Mouse (Mus musculus) forebrain, embryonic 16.5 days (tissue): ENCODE results near the gene Scn4b. TPM values are rescaled to one million over a fixed set of nuclear protein-coding genes. Genes with fewer than 3 reads are reported as not detected.

Experiments used
- ATAC-seq: fragments of 200-750 bp; cut with Nextera tagmentation; 2 replicates; pipeline ENCODE4 v1.8.0; 2017; ENCODE audit warnings: mild to moderate bottlenecking, moderate library complexity
- H3K27ac ChIP-seq: fragments of 300-500 bp; sonication (generic); 2 replicates; pipeline ENCODE4 v1.5.1; 2014; ENCODE audit warnings: low read length, control low read depth
- H3K27me3 ChIP-seq: fragments of 300-500 bp; sonication (generic); replicated peaks from 2 replicates; pipeline ENCODE4 v1.6.1; 2014; ENCODE audit warnings: low read length; ENCODE audit not compliant: control insufficient read depth, insufficient read depth
- H3K36me3 ChIP-seq: fragments of 300-500 bp; sonication (generic); 2 replicates; pipeline ENCODE4 v1.6.1; 2014; ENCODE audit not compliant: control insufficient read depth, insufficient read depth
- H3K4me1 ChIP-seq: fragments of 300-500 bp; sonication (generic); replicated peaks from 2 replicates; pipeline ENCODE4 v1.6.1; 2014; ENCODE audit warnings: low read length; ENCODE audit not compliant: control insufficient read depth, insufficient read depth
- H3K4me2 ChIP-seq: fragments of 300-500 bp; sonication (generic); 2 replicates; pipeline ENCODE4 v1.6.1; 2014; ENCODE audit warnings: mild to moderate bottlenecking, low read length, control low read depth
- H3K4me3 ChIP-seq: fragments of 300-500 bp; sonication (generic); replicated peaks from 2 replicates; pipeline ENCODE4 v1.5.1; 2014; ENCODE audit warnings: mild to moderate bottlenecking, low read length, control low read depth
- H3K9ac ChIP-seq: fragments of 300-500 bp; sonication (generic); replicated peaks from 2 replicates; pipeline ENCODE4 v1.6.1; 2014; ENCODE audit warnings: low read depth, low read length, control low read depth
- H3K9me3 ChIP-seq: fragments of 300-500 bp; sonication (generic); 2 replicates; pipeline ENCODE4 v1.6.1; 2016; ENCODE audit warnings: low read length; ENCODE audit not compliant: control insufficient read depth
- WGBS: fragments of 180-500 bp; shearing (Covaris S2); extraction: QIAGEN DNeasy Blood & Tissue Kit; methylation state at CpG from one replicate; pipeline ENCODE4 v1.1.7; 2014; 5-methylcytosine and 5-hydroxymethylcytosine counted together
- polyA plus RNA-seq: library from polyadenylated mRNA; unstranded; fragments of >200 nt; fragmentation: Nextera tagmentation; extraction: Ambion mirVana; gene quantifications from 2 replicates; pipeline ENCODE4 v1.2.1, GENCODE M21; 2015

Gene Scn4b
- polyA plus RNA-seq, 1 experiment from 2014 or later: 0.24 TPM

DNA sequence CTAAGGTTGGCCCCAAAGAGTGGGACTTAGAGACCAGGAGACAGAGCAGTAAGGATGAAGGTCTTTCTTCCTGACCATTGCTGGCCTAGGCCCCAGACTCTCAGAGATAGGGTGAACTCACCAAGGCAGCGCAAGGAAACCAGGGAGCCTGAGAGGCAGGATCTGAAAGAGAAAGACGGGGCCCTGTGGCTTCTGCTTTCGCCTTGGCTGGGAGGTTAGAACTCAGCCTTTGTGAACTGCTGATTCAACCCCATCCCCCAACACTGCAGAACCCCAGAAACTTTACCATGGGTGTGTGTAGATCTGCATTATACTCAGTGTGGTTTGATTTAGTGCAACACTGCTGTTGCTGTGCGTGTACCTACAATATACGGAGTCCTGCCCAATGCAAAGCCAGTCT lies 41.1 kb downstream of the Scn4b start:
- no peak overlapping the region for H3K9ac ChIP-seq
- no peak overlapping the region for H3K4me3 ChIP-seq
- H3K27ac ChIP-seq: no peak overlapping the region
- ATAC-seq: no peak
- H3K4me1 ChIP-seq: no peaks in the 10 kb centered on the region
- H3K4me2 ChIP-seq: no peak overlapping the region
- no peaks in the 10 kb centered on the region for H3K9me3 ChIP-seq
- 86% methylated on average over 5 of the region's 5 CpGs for WGBS
- H3K36me3 ChIP-seq: no peaks in the 10 kb centered on the region
- no peaks in the 10 kb centered on the region for H3K27me3 ChIP-seq

DNA sequence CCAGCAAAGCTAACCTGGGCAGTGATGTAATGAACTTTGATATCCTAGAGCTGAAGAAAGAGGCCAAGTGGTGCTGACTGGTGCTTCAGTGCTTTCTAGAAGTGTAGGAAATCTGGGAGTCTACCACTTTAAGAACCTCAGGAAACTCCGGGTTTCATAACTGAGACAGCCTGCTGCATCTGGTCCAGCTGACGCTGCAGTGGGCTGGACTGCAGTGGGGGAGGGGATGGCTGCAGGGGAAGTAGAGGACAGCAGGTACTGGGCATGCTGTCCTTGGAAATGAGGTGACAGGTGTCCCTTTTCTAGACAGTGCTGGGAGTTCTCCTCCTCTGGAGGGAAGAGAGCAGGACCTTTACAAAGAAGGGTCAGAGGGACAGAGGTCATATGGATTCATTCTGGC lies 43.6 kb downstream of the Scn4b start, which contains the start of gene BC049352:
Gene BC049352, plus strand, starts transcription at position 238 of the 400 bp plus-strand sequence.
- WGBS: 29% methylated on average over 2 of the region's 2 CpGs
- no peaks in the 10 kb centered on the region for H3K36me3 ChIP-seq
- H3K9ac ChIP-seq: no peak within 1 kb of the TSS
- no peak within 1 kb of the TSS for H3K27ac ChIP-seq
- H3K9me3 ChIP-seq: no peaks in the 10 kb centered on the region
- H3K27me3 ChIP-seq: no peaks in the 10 kb centered on the region
- no peaks in the 10 kb centered on the region for H3K4me1 ChIP-seq
- H3K4me3 ChIP-seq: no peak within 1 kb of the TSS
- no peak for ATAC-seq
- no peak within 1 kb of the TSS for H3K4me2 ChIP-seq

DNA sequence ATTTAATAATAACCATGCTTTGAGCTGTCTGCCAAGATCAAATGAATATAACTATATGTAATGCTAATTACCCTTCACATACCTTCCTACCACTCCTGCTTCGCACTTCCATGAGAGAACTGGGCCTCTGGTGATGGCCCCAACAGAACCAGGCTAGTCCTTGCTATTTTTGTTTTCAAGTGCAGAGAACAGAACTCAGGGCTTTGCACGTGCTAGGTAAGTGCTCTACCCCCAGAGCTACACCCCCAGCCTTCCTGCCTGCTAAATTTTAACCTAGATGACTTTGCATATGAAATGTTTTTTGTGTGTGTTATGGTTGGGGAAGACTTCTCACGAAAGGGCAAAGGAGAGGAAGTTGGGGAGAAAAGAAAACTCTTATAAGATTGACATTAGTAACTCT lies 44.3 kb downstream of the Scn4b start:
- Histone ChIP-seq H3K4me1 (no peaks in the 10 kb centered on the region), H3K9ac (no peak overlapping the region), H3K27me3 (no peaks in the 10 kb centered on the region), H3K4me2 (no peak overlapping the region), H3K4me3 (no peak overlapping the region), H3K9me3 (no peaks in the 10 kb centered on the region), H3K27ac (no peak overlapping the region), H3K36me3 (no peaks in the 10 kb centered on the region)
- 55% methylated on average over 3 of the region's 3 CpGs for WGBS
- no peak for ATAC-seq

DNA sequence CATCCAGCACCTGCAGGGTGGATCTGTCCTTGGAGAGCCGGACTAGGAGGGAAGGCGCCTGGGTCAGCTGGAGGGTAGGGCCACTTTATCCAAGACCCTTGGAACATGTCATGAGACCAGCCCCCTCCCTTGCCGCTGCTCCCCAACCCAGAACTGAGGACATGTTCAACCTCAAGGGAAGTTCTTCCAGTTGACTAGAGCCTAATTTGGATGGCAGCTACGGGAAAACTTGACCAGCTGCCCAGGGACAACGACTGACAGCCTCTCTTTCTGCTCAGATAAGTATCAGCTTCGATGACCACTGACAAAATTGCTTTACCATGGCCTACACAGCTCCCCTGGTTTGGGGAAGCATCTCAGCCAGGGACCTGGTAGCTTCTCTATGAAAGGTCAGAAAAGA lies 45.1 kb downstream of the Scn4b start:
- no peak overlapping the region for H3K9ac ChIP-seq
- 86% methylated on average over 6 of the region's 6 CpGs for WGBS

DNA sequence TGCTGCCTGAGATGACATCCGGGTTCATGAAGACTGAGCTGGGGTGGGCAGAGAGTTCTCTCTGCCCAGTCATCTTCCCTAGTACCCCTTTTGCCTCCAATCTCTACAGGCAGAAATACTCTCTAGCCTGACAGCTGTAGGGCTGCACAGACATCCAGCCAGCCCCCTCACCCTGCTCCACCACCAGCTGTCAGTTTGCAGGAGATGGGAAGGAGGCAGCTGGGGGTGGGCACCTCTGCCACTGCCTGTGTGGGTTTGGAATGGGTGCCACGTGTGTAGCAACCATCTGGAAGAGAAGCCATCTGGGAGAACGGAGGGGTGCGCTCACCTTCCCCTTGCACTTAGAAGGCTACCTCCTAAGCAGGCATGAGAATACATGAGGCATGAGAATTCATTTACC lies 47.1 kb downstream of the Scn4b start:
- Histone ChIP-seq H3K4me1 (no peaks in the 10 kb centered on the region), H3K4me3 (no peak overlapping the region), H3K36me3 (no peaks in the 10 kb centered on the region), H3K9me3 (no peaks in the 10 kb centered on the region), H3K4me2 (no peak overlapping the region), H3K27me3 (no peaks in the 10 kb centered on the region), H3K9ac (no peak overlapping the region), H3K27ac (no peak overlapping the region)
- no peak for ATAC-seq
- WGBS: 73% methylated on average over 4 of the region's 4 CpGs

More for the DNA sequence above, 45.1 kb downstream of the Scn4b start:
- H3K4me1 ChIP-seq: no peaks in the 10 kb centered on the region
- H3K4me3 ChIP-seq: no peak overlapping the region
- no peak overlapping the region for H3K4me2 ChIP-seq
- no peaks in the 10 kb centered on the region for H3K27me3 ChIP-seq
- H3K9me3 ChIP-seq: no peaks in the 10 kb centered on the region
- no peak for ATAC-seq
- no peaks in the 10 kb centered on the region for H3K36me3 ChIP-seq
- H3K27ac ChIP-seq: no peak overlapping the region

DNA sequence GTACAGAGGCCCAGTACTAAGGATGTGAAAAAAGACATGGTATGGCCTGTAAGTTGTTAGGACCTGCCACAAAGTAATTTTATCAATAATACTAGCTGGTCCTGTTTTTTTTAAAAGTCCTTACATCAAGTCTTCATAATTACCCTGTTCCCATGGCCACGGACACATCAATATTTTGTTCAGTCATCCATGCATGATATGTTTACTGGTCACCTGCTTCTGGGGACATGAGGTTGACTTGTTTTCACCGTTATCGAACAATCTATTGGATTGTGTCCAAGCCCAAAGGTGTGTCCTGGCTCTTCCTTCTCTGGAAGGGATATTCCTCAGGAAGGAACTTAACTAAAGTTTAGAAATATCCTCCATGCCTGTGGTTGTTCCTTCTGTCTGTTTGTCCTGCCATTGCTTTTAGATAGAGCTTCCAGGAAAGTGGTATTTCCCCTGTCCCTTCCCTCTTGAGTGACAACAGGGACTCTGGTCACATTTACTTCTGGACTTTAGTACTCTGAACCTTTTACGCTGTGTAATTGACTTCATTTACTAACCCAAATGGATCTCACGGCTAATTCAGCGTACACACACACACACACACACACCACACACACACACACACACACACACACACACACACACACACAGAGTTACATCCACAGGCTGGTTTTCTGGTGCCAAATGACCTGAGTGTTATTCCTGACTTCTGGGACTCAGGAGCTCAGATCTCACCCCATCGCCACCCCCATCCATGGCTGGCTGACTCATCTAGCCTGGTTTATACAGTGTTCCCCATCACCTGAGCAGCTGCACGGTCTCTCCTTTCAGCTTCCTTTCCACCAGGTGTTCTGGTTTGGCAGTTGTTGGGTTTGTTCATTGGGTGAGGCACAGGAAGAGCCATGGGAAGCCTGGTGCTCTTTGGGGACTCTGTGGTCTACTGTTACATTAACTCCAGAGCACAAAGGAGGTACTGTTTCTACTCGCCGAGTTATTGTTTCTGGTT lies 50.7 kb downstream of the Scn4b start:
- no peaks in the 10 kb centered on the region for H3K36me3 ChIP-seq
- WGBS: 93% methylated on average over 10 of the region's 10 CpGs
- H3K9me3 ChIP-seq: no peaks in the 10 kb centered on the region

DNA sequence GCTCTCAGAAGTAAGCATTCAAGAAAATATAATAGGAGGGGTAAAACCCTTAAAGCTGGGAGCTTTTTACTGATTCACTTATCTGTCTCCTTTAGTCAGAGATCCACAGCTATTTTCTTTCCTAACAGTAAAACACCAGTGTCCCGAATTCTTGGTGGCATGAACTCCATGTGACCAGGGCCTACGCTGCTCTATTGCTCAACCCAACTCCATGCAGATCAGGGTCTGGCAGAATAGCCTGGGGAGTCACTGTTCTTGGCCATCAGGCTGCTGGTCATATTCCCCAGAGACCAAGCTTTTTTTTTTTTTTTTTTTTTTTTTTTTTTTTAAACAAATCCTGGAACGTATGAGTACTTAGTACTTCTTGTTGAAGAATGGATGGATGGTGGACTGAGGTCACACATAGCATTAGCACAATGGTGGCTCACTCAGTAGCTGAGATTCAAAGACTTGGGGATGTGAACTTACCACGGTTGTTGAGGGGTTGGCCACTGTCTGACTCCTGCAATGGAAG lies 51.5 kb downstream of the Scn4b start:
- Histone ChIP-seq H3K36me3 (no peaks in the 10 kb centered on the region), H3K27me3 (no peaks in the 10 kb centered on the region), H3K4me1 (no peaks in the 10 kb centered on the region), H3K4me2 (no peak overlapping the region), H3K9me3 (no peaks in the 10 kb centered on the region), H3K27ac (no peak overlapping the region), H3K4me3 (no peak overlapping the region), H3K9ac (no peak overlapping the region)
- no peak for ATAC-seq
- WGBS: 85% methylated on average over 4 of the region's 4 CpGs

More for the DNA sequence above, 50.7 kb downstream of the Scn4b start:
- Histone ChIP-seq H3K4me1 (no peaks in the 10 kb centered on the region), H3K4me3 (no peak overlapping the region), H3K9ac (no peak overlapping the region), H3K27ac (no peak overlapping the region), H3K27me3 (no peaks in the 10 kb centered on the region), H3K4me2 (no peak overlapping the region)
- no peak for ATAC-seq

DNA sequence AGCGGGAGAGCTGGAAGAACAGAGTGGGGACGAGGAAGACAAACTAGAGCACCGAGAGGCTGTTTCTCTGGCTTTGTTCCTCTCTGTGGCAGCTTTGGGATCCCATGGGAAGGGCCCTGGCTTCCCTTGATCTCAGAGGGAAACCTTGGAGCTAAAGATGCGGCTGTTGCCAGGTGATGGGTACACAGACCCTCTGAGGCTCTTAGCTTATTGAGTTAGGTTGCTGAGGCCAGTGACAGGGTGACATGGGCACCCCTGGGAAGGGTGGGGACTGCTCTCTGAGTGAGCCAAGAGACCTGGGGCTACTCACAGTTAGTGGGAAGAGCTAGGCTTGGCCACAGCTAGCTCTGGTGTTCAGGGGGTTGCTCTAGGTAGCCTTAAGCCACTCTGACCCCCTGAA lies 57.3 kb downstream of the Scn4b start:
- no peak overlapping the region for H3K9ac ChIP-seq
- no peaks in the 10 kb centered on the region for H3K4me1 ChIP-seq
- WGBS: 62% methylated on average over 4 of the region's 4 CpGs
- H3K27me3 ChIP-seq: no peaks in the 10 kb centered on the region
- H3K4me3 ChIP-seq: no peak overlapping the region
- no peaks in the 10 kb centered on the region for H3K36me3 ChIP-seq
- H3K4me2 ChIP-seq: no peak overlapping the region
- no peaks in the 10 kb centered on the region for H3K9me3 ChIP-seq
- no peak overlapping the region for H3K27ac ChIP-seq
- ATAC-seq: no peak

DNA sequence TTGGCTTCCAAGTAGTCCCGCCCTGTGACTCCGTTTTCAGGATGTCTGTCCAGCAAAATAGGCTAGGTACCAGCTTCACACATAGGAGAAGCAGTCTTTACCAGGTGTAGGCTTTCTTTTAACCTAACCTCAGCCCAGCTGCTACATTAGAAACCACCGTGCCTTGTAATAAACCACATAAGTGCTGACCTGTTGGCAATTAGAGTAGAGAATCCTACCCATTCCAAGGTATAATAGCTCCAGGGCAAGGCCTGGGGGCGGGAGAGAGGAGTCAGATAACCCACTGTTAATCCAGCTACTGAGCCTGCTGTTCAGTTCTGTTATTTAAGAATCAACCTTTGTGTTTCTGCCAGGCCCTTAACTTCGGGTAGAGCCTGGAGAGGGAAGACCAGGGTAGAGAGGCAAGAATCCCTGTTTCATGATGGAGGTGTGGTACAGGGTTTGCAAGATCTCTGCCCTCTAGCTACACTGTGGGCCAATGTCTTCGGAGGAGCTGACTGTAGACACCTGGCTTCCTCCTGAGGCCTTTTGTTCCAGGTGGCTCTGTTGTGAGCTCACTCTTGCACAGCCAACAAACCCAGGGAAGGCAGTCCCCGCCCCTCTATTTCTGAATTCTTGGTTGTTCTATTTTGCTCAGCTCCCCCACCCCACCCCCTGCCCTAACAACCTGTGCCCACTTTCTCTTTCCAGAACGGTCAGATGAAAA lies 58.1 kb downstream of the Scn4b start:
- Histone ChIP-seq H3K9ac (no peak overlapping the region), H3K9me3 (no peaks in the 10 kb centered on the region), H3K27ac (no peak overlapping the region), H3K4me2 (no peak overlapping the region), H3K36me3 (no peaks in the 10 kb centered on the region), H3K4me3 (no peak overlapping the region), H3K4me1 (no peaks in the 10 kb centered on the region), H3K27me3 (no peaks in the 10 kb centered on the region)
- 60% methylated on average over 8 of the region's 8 CpGs for whole genome bisulfite sequencing
- ATAC-seq: no peak
